Mouse (Mus musculus): ENCODE results near the gene H2-Aa. TPM values are rescaled to one million over a fixed set of nuclear protein-coding genes. Genes with fewer than 3 reads are reported as not detected.

Gene H2-Aa
- total RNA-seq (2014; rRNA removed; ENCODE audit: low replicate concordance): 5.8 TPM in 1 of 2 replicates, not detected in the other
- polyA plus RNA-seq (2015; fragmentation: Nextera tagmentation; extraction: Ambion mirVana): 1.7 and 2.5 TPM in 2 replicates

- H3K4me3 ChIP-seq (ENCODE audit: low read depth, low read length): no peak within 1 kb of the TSS
- H3K27ac ChIP-seq (ENCODE audit: low read depth): no peak within 1 kb of the TSS
- no peaks in the 10 kb centered on the region for H3K9me3 ChIP-seq (replicated peaks; ENCODE audit: control insufficient read depth, low read length)
- no peaks in the 10 kb centered on the region for H3K4me1 ChIP-seq (ENCODE audit: control insufficient read depth, insufficient read depth)
- peak; percentile 74 for DNase-seq (ENCODE audit: low spot score)
- H3K9ac ChIP-seq (replicated peaks; ENCODE audit: low read depth, low read length): no peak within 1 kb of the TSS
- H3K4me2 ChIP-seq (ENCODE audit: low read depth, low read length): no peak within 1 kb of the TSS
- WGBS: 15% methylated on average over 8 of the region's 8 CpGs
- no peak for TF ChIP-seq CTCF (IDR thresholded peaks at IDR 0.05; ENCODE audit: low read depth)
- TF ChIP-seq EP300 (IDR thresholded peaks at IDR 0.05; ENCODE audit: low read depth): no peak
- H3K36me3 ChIP-seq (replicated peaks; ENCODE audit: control insufficient read depth, insufficient read depth, low read length): no peaks in the 10 kb centered on the region
- peak; percentile 74; the same call in 1 of the 2 replicates for ATAC-seq (ENCODE audit: insufficient read depth, low read depth)
- H3K27me3 ChIP-seq (ENCODE audit: control insufficient read depth, insufficient read depth, low read length): no peaks in the 10 kb centered on the region
These were observed at the start of gene H2-Aa for GRCm38 (mm10) chr17:34287648-34288047. Gene H2-Aa (minus strand): TSS chr17:34287823.

GRCm38 (mm10) chr17:34331200-34331599, 43.6 kb upstream of the H2-Aa start:
- TF ChIP-seq EP300 (IDR thresholded peaks at IDR 0.05; ENCODE audit: low read depth) (no peak), CTCF (IDR thresholded peaks at IDR 0.05; ENCODE audit: low read depth) (no peak)
- DNase-seq (ENCODE audit: low spot score) (no peak), ATAC-seq (ENCODE audit: insufficient read depth, low read depth) (no peak)
- WGBS: 88% methylated on average over 1 of the region's 1 CpGs
- Histone ChIP-seq H3K27ac (ENCODE audit: low read depth) (no peak overlapping the region), H3K9ac (replicated peaks; ENCODE audit: low read depth, low read length) (no peak overlapping the region), H3K4me2 (ENCODE audit: low read depth, low read length) (no peak overlapping the region), H3K9me3 (replicated peaks; ENCODE audit: control insufficient read depth, low read length) (no peaks in the 10 kb centered on the region), H3K36me3 (replicated peaks; ENCODE audit: control insufficient read depth, insufficient read depth, low read length) (no peaks in the 10 kb centered on the region), H3K27me3 (ENCODE audit: control insufficient read depth, insufficient read depth, low read length) (no peaks in the 10 kb centered on the region), H3K4me3 (ENCODE audit: low read depth, low read length) (no peak overlapping the region), H3K4me1 (ENCODE audit: control insufficient read depth, insufficient read depth) (no peaks in the 10 kb centered on the region)

DNA sequence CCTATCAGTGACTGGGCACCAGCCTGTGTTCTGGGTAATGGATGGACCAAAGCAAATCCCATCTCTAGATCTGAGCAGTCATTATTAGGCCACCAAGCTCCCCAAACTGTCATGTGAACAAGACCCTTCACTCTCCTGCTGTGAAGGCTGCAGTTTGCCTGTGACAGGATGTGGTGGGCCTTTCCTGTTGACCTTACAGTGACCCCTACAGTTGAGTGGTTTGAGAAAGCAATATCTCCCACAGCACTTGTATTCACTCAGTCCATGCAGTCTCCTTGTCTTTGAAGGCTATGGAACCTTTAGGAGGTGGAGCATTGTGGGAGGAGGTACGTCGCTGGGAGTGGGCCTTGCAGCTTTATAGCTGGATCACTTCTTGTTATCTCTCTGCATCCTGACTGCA, 42.2 kb upstream of the H2-Aa start:
- TF ChIP-seq CTCF (IDR thresholded peaks at IDR 0.05; ENCODE audit: low read depth) (no peak), EP300 (IDR thresholded peaks at IDR 0.05; ENCODE audit: low read depth) (no peak)
- H3K27me3 ChIP-seq (ENCODE audit: control insufficient read depth, insufficient read depth, low read length): no peaks in the 10 kb centered on the region
- H3K9me3 ChIP-seq (replicated peaks; ENCODE audit: control insufficient read depth, low read length): no peaks in the 10 kb centered on the region
- no peaks in the 10 kb centered on the region for H3K36me3 ChIP-seq (replicated peaks; ENCODE audit: control insufficient read depth, insufficient read depth, low read length)
- H3K4me2 ChIP-seq (ENCODE audit: low read depth, low read length): no peak overlapping the region
- H3K4me3 ChIP-seq (ENCODE audit: low read depth, low read length): no peak overlapping the region
- H3K9ac ChIP-seq (replicated peaks; ENCODE audit: low read depth, low read length): no peak overlapping the region
- WGBS: 43% methylated on average over 2 of the region's 2 CpGs
- DNase-seq (ENCODE audit: low spot score) (no peak), ATAC-seq (ENCODE audit: insufficient read depth, low read depth) (no peak)
- H3K4me1 ChIP-seq (ENCODE audit: control insufficient read depth, insufficient read depth): no peaks in the 10 kb centered on the region
- H3K27ac ChIP-seq (ENCODE audit: low read depth): no peak overlapping the region

DNA sequence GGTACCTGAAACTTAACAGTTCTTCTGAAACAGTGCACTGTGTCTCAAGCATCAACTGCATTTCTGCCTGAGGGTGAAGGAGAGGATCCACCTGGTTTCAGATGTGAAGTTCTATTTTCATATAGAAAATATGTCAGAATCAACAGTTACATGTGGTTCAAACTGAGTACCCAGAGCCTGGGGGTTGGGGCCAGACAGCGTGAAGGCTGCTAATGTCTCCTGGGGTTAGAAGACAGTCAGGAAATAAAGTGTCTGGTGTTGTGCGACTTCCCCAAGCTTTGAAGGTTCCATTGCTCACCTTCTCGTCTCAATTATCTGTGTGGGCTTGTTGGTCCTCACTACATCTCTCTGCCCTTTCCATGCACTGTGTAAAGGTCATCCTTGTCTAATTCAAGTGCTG, 38.8 kb upstream of the H2-Aa start:
- no peaks in the 10 kb centered on the region for H3K9me3 ChIP-seq (replicated peaks; ENCODE audit: control insufficient read depth, low read length)
- no peak for ATAC-seq (ENCODE audit: insufficient read depth, low read depth)

GRCm38 (mm10) chr17:34325436-34325835, 37.8 kb upstream of the H2-Aa start, which contains the start of gene H2-Eb2:
Gene H2-Eb2 (plus strand): TSS chr17:34325665.
- TF ChIP-seq CTCF (IDR thresholded peaks at IDR 0.05; ENCODE audit: low read depth): no peak
- no peak for TF ChIP-seq EP300 (IDR thresholded peaks at IDR 0.05; ENCODE audit: low read depth)
- H3K27ac ChIP-seq (ENCODE audit: low read depth): no peak within 1 kb of the TSS
- DNase-seq (ENCODE audit: low spot score) (no peak), ATAC-seq (ENCODE audit: insufficient read depth, low read depth) (no peak)
- 45% methylated on average over 4 of the region's 4 CpGs for WGBS
- H3K4me1 ChIP-seq (ENCODE audit: control insufficient read depth, insufficient read depth): no peaks in the 10 kb centered on the region
- H3K9me3 ChIP-seq (replicated peaks; ENCODE audit: control insufficient read depth, low read length): no peaks in the 10 kb centered on the region
- H3K9ac ChIP-seq (replicated peaks; ENCODE audit: low read depth, low read length): no peak within 1 kb of the TSS
- no peaks in the 10 kb centered on the region for H3K36me3 ChIP-seq (replicated peaks; ENCODE audit: control insufficient read depth, insufficient read depth, low read length)
- H3K4me3 ChIP-seq (ENCODE audit: low read depth, low read length): no peak within 1 kb of the TSS
- H3K4me2 ChIP-seq (ENCODE audit: low read depth, low read length): no peak within 1 kb of the TSS
- no peaks in the 10 kb centered on the region for H3K27me3 ChIP-seq (ENCODE audit: control insufficient read depth, insufficient read depth, low read length)

More for the DNA sequence above, 38.8 kb upstream of the H2-Aa start:
- Histone ChIP-seq H3K4me1 (ENCODE audit: control insufficient read depth, insufficient read depth) (no peaks in the 10 kb centered on the region), H3K36me3 (replicated peaks; ENCODE audit: control insufficient read depth, insufficient read depth, low read length) (no peaks in the 10 kb centered on the region), H3K27me3 (ENCODE audit: control insufficient read depth, insufficient read depth, low read length) (no peaks in the 10 kb centered on the region), H3K4me2 (ENCODE audit: low read depth, low read length) (no peak overlapping the region), H3K4me3 (ENCODE audit: low read depth, low read length) (no peak overlapping the region), H3K27ac (ENCODE audit: low read depth) (no peak overlapping the region), H3K9ac (replicated peaks; ENCODE audit: low read depth, low read length) (no peak overlapping the region)
- no peak for TF ChIP-seq EP300 (IDR thresholded peaks at IDR 0.05; ENCODE audit: low read depth)
- TF ChIP-seq CTCF (IDR thresholded peaks at IDR 0.05; ENCODE audit: low read depth): no peak
- no peak for DNase-seq (ENCODE audit: low spot score)
- WGBS: 59% methylated on average over 3 of the region's 3 CpGs

- H3K9ac ChIP-seq (replicated peaks; ENCODE audit: low read depth, low read length): no peak overlapping the region
- no peak overlapping the region for H3K4me3 ChIP-seq (ENCODE audit: low read depth, low read length)
- ATAC-seq (ENCODE audit: insufficient read depth, low read depth) (no peak), DNase-seq (ENCODE audit: low spot score) (no peak)
- TF ChIP-seq EP300 (IDR thresholded peaks at IDR 0.05; ENCODE audit: low read depth): no peak
- no peak for TF ChIP-seq CTCF (IDR thresholded peaks at IDR 0.05; ENCODE audit: low read depth)
- H3K27me3 ChIP-seq (ENCODE audit: control insufficient read depth, insufficient read depth, low read length): peaks cover 4% of the 10 kb centered on the region; the same call in 1 of the 2 replicates
- H3K4me1 ChIP-seq (ENCODE audit: control insufficient read depth, insufficient read depth): no peaks in the 10 kb centered on the region
- 18% methylated on average over 2 of the region's 2 CpGs for WGBS
- no peak overlapping the region for H3K27ac ChIP-seq (ENCODE audit: low read depth)
- no peaks in the 10 kb centered on the region for H3K9me3 ChIP-seq (replicated peaks; ENCODE audit: control insufficient read depth, low read length)
- no peaks in the 10 kb centered on the region for H3K36me3 ChIP-seq (replicated peaks; ENCODE audit: control insufficient read depth, insufficient read depth, low read length)
- H3K4me2 ChIP-seq (ENCODE audit: low read depth, low read length): no peak overlapping the region
These were observed 29.7 kb upstream of the H2-Aa start for GRCm38 (mm10) chr17:34317275-34317674.

All from heart, postnatal 0 days (tissue).